ENCODE assay signal across 8 mouse cellular contexts in the genomic region with DNA sequence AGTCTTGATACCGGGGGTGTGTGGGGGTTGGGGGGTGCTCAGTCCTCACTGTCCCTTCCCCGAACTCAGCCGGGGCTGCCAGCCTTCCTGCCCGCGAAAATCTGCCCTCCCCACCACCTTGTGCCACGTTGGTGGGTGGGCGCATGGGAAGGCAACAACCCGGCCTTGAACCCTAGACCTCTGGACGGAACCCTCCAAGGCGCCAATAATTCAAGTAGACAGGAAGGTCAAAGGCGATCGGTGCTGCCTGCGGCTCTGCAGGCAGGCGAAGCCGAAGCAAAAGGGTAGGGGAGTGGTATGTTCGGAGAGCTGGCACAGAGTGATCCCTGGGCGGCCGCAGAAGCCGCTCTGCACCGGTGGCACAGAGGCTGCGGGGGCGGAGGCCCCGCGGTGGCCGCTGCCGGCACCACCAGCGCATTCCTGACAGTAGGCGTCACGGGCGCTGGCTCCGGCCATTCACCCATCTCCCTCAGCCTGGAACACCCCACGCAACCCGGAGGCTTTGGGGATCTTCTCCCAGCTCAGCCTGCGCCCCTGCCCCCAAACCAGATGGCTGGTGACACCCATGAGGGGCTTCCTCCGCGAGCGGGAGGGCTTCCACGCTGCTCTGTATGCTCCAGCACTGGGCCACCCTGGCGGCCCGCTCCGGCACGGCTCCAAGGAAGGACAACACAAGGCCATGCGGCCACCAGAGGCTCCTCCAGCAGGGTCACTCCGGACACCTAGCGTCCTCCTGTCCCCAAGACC. TPM values are rescaled to one million over a fixed set of nuclear protein-coding genes. Genes with fewer than 3 reads are reported as not detected.
A peak's percentile ranks its signal among the peaks of the same experiment; 100 is the strongest.
DNase-seq lines count a peak whose midpoint lies in the region; ATAC-seq and TF ChIP-seq lines count a peak whose summit lies in the region.

No protein-coding gene starts in this region.

- no peak for TF ChIP-seq CTCF in Patski (IDR thresholded peaks at IDR 0.05)

- peak overlapping the region; percentile 71 for H3K4me2 ChIP-seq in hindbrain, embryonic 12.5 days (replicated peaks)

- H3K27me3 ChIP-seq in Patski, result no peaks in the 10 kb centered on the region
- H3K27me3 ChIP-seq in hindbrain, embryonic 12.5 days, result no peaks in the 10 kb centered on the region

- CTCF ChIA-PET in Patski (lab: Charles Lee), result no interaction called here

- in situ Hi-C loops in Patski (cut with MboI; ENCODE audit: low pct_unique_long_range_greater_than_20kb), result loop anchor here (5.0 to 25.0 kb wide), 9 partner anchors 180 to 1235 kb away; no protein-coding TSS in a partner anchor

- WGBS in hindbrain, embryonic 12.5 days, result under 1% methylated on average over 45 of the region's 45 CpGs

- H3K4me1 ChIP-seq in hindbrain, embryonic 12.5 days, result peaks cover 25% of the 10 kb centered on the region

- peak overlapping the region; percentile 86 for H3K4me3 ChIP-seq in hindbrain, embryonic 12.5 days

- peak; percentile 78 for ATAC-seq in Patski
- peak; percentile 39 for ATAC-seq in hindbrain, embryonic 12.5 days (ENCODE audit: low FRiP score)

- POLR2A ChIA-PET in Patski (lab: Charles Lee), result interaction anchor here (0.8 kb wide), 1 partner anchor 87 kb away, joined by 3 read pairs; no protein-coding TSS in a partner anchor

- H3K9me3 ChIP-seq in hindbrain, embryonic 12.5 days (replicated peaks), result no peaks in the 10 kb centered on the region

- peak overlapping the region; percentile 94 for H3K27ac ChIP-seq in hindbrain, embryonic 12.5 days

- 0 out of 2 replicates have a peak, but pooled peaks cover 5% of the 10 kb centered on the region for H3K36me3 ChIP-seq in hindbrain, embryonic 12.5 days

- peak overlapping the region; percentile 97 for H3K9ac ChIP-seq in hindbrain, embryonic 12.5 days

- DNase-seq in Patski (ENCODE audit: low read depth, low spot score), result no peak
- peak; percentile 82 for DNase-seq in cerebellum, postnatal 14 days
- DNase-seq in frontal cortex, postnatal 36 days (ENCODE audit: low spot score in 2 of 2), result peak; percentile 70 to 76
- peak; percentile 57 to 58 for DNase-seq in layer of hippocampus, postnatal 36 days
- DNase-seq in lung, postnatal 10 days, result peak; percentile 88
- peak; percentile 63 for DNase-seq in ovary, postnatal 14 days (ENCODE audit: low spot score)
- peak; percentile 40 for DNase-seq in thymus, postnatal 4 days

RNA-seq across cellular contexts. Expression of gene Rnd3, which starts 1.4 kb away (rescaled TPM):
- 41.4 TPM for polyA plus RNA-seq in Patski (2021)
- 321 and 363 TPM in 2 replicates for polyA plus RNA-seq in hindbrain, embryonic 12.5 days (2016; fragmentation: Nextera tagmentation; extraction: Ambion mirVana)
- total RNA-seq in layer of hippocampus, postnatal 36 days (2021), result 10 to 100 TPM; 12.7 to 14.4 TPM
